Mouse (Mus musculus): ENCODE results near the gene Dlg5.

Gene Dlg5

DNA sequence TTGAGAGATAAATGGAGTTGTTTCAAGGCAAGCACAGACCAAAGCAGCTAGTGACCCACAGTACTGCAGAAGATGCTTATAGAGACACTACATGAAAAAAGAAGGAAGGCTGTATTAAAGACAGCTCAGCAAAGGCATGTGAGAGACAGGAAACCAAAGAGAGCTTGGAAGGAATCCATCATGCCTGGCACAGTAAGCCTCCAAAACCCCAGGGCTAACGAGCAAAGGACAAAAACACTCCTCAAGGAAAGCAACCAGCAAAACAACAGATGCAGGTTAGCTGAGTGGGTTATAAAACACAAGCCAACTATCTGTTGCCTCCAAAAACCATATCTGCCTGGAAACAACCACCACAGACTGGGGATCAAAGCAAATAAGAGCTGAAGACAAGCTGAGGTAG lies 121.5 kb downstream of the Dlg5 start:
- Histone ChIP-seq H3K4me3 (replicated peaks; ENCODE audit: low read length) (no peak overlapping the region), H3K4me1 (replicated peaks; ENCODE audit: low read depth, low read length) (no peaks in the 10 kb centered on the region), H3K9me3 (ENCODE audit: low read length) (no peaks in the 10 kb centered on the region), H3K27me3 (ENCODE audit: insufficient read depth, low read length) (no peaks in the 10 kb centered on the region; the same call in 1 of the 2 replicates), H3K36me3 (ENCODE audit: insufficient read depth, low read length) (no peaks in the 10 kb centered on the region)
- TF ChIP-seq NANOG (IDR thresholded peaks at IDR 0.05; ENCODE audit: borderline replicate concordance, low read length) (no peak), POU5F1 (IDR thresholded peaks at IDR 0.05; ENCODE audit: borderline replicate concordance, low read length) (no peak), CTCF (conservative IDR thresholded peaks at IDR 0.05; ENCODE audit: low read length) (no peak)

DNA sequence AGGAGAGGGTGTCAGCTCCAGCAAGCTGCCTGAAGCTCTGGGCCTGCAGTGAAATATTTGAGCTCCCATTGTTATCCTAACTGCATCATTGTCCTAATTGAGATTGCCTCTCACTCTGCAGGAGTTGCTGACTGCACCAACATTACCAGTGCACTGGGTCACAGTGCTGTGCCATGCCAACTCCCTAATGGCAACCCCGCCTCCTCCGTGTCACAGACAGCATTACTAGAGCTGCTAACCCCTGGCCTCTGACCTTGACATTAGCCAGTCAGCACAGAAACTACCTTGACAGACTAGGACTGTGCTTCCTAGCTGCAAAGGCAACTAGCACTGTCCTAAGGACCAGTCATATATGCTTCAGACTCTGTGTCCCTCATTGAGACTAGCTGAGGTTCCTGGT lies 139.0 kb downstream of the Dlg5 start:
- no peak overlapping the region for H3K4me3 ChIP-seq (replicated peaks; ENCODE audit: low read length)
- TF ChIP-seq CTCF (conservative IDR thresholded peaks at IDR 0.05; ENCODE audit: low read length) = no peak
- no peak for TF ChIP-seq POU5F1 (IDR thresholded peaks at IDR 0.05; ENCODE audit: borderline replicate concordance, low read length)
- TF ChIP-seq NANOG (IDR thresholded peaks at IDR 0.05; ENCODE audit: borderline replicate concordance, low read length) = no peak
- peaks cover 3% of the 10 kb centered on the region; the same call in 1 of the 2 replicates for H3K4me1 ChIP-seq (replicated peaks; ENCODE audit: low read depth, low read length)
- peaks cover 6% of the 10 kb centered on the region; the same call in 1 of the 2 replicates for H3K9me3 ChIP-seq (ENCODE audit: low read length)
- no peaks in the 10 kb centered on the region for H3K27me3 ChIP-seq (ENCODE audit: insufficient read depth, low read length)
- H3K36me3 ChIP-seq (ENCODE audit: insufficient read depth, low read length) = no peaks in the 10 kb centered on the region

DNA sequence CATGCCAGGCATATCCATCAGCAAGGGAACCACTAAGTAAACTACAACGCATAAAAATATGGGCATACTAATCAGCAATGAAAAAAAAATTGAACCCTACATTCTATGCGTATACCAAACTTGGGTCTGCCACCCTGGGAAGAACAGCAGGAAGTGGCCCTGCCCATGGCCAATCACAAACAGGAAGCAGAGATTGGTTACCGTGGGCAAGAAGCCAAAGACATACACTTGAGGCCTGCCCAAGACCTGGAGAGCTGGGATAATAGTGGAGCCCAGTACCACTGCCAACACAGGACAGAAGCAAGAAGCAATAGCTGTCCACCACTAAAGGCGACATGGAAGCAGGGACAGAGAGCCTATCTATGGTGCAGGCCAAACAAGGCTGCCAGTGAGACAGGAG lies 146.9 kb downstream of the Dlg5 start:
- H3K36me3 ChIP-seq (ENCODE audit: insufficient read depth, low read length) = no peaks in the 10 kb centered on the region
- no peak overlapping the region for H3K4me3 ChIP-seq (replicated peaks; ENCODE audit: low read length)
- no peaks in the 10 kb centered on the region for H3K27me3 ChIP-seq (ENCODE audit: insufficient read depth, low read length)
- peaks cover 6% of the 10 kb centered on the region; the same call in 1 of the 2 replicates for H3K9me3 ChIP-seq (ENCODE audit: low read length)
- TF ChIP-seq CTCF (conservative IDR thresholded peaks at IDR 0.05; ENCODE audit: low read length) (no peak), POU5F1 (IDR thresholded peaks at IDR 0.05; ENCODE audit: borderline replicate concordance, low read length) (no peak), NANOG (IDR thresholded peaks at IDR 0.05; ENCODE audit: borderline replicate concordance, low read length) (no peak)
- H3K4me1 ChIP-seq (replicated peaks; ENCODE audit: low read depth, low read length) = no peaks in the 10 kb centered on the region

DNA sequence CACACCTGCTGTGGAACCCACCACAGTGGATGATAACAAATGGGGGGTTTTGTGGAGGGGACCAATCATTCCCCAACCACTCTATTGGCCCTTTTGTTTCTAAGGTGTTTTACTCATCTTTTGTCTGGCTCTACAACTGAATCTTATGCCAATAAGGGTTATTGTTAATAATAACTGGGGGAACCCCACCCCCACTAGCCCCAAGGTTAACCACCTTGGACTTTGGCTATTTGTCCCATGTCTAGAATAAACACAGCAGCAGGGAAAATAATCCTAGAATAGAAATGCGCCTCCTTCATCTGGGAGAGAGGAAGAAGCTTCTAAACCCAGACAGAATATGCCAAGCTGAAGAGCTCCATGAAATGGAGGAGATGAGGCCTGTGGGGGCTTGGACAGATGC lies 151.1 kb downstream of the Dlg5 start:
- H3K4me3 ChIP-seq (replicated peaks; ENCODE audit: low read length) = no peak overlapping the region
- H3K9me3 ChIP-seq (ENCODE audit: low read length) = no peaks in the 10 kb centered on the region
- no peaks in the 10 kb centered on the region for H3K36me3 ChIP-seq (ENCODE audit: insufficient read depth, low read length)
- H3K4me1 ChIP-seq (replicated peaks; ENCODE audit: low read depth, low read length) = no peaks in the 10 kb centered on the region
- no peak for TF ChIP-seq CTCF (conservative IDR thresholded peaks at IDR 0.05; ENCODE audit: low read length)
- no peak for TF ChIP-seq POU5F1 (IDR thresholded peaks at IDR 0.05; ENCODE audit: borderline replicate concordance, low read length)
- TF ChIP-seq NANOG (IDR thresholded peaks at IDR 0.05; ENCODE audit: borderline replicate concordance, low read length) = no peak
- no peaks in the 10 kb centered on the region for H3K27me3 ChIP-seq (ENCODE audit: insufficient read depth, low read length)

DNA sequence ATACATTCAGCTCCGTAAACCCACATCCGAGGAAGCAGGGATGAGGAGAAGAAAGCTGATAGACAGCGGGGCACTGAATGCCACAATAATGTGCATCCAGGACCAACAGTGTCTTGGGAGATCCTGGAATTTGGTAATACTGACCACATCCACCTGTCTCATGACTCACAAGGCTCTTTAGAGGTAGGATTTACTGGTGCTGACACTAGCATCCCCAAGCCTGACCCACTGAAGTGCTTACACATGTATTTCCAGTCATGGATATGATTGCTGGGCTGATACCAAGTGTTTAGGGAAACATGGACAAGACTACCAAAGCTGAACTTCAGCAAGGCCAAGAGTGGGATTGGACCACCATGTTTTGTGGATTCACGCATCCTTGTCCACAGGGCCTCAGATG lies 152.5 kb downstream of the Dlg5 start:
- TF ChIP-seq NANOG (IDR thresholded peaks at IDR 0.05; ENCODE audit: borderline replicate concordance, low read length) (no peak), CTCF (conservative IDR thresholded peaks at IDR 0.05; ENCODE audit: low read length) (no peak), POU5F1 (IDR thresholded peaks at IDR 0.05; ENCODE audit: borderline replicate concordance, low read length) (no peak)
- Histone ChIP-seq H3K27me3 (ENCODE audit: insufficient read depth, low read length) (no peaks in the 10 kb centered on the region), H3K4me1 (replicated peaks; ENCODE audit: low read depth, low read length) (no peaks in the 10 kb centered on the region), H3K9me3 (ENCODE audit: low read length) (no peaks in the 10 kb centered on the region), H3K36me3 (ENCODE audit: insufficient read depth, low read length) (no peaks in the 10 kb centered on the region), H3K4me3 (replicated peaks; ENCODE audit: low read length) (no peak overlapping the region)

DNA sequence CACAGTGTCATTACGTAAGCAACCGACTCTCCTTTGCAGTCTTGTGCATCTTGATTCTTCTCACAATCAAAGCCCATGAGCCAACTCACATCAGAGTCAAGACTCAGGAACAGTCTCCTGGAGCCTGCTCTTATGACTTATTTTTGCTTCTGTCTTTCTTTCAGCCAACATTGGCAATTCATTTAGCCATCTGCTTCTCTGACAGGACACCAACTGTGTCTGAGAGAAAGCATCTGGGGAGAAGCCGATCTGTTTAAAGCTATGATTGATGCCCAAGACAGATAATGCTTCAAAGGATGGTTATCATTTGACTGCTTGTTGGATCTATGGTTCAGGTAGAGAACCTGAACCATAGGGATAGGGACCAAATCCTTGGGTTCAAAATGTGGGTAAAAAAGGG lies 153.3 kb downstream of the Dlg5 start:
- Histone ChIP-seq H3K9me3 (ENCODE audit: low read length) (no peaks in the 10 kb centered on the region), H3K4me1 (replicated peaks; ENCODE audit: low read depth, low read length) (no peaks in the 10 kb centered on the region), H3K36me3 (ENCODE audit: insufficient read depth, low read length) (no peaks in the 10 kb centered on the region), H3K4me3 (replicated peaks; ENCODE audit: low read length) (no peak overlapping the region), H3K27me3 (ENCODE audit: insufficient read depth, low read length) (no peaks in the 10 kb centered on the region)
- TF ChIP-seq CTCF (conservative IDR thresholded peaks at IDR 0.05; ENCODE audit: low read length) (no peak), NANOG (IDR thresholded peaks at IDR 0.05; ENCODE audit: borderline replicate concordance, low read length) (no peak), POU5F1 (IDR thresholded peaks at IDR 0.05; ENCODE audit: borderline replicate concordance, low read length) (no peak)

DNA sequence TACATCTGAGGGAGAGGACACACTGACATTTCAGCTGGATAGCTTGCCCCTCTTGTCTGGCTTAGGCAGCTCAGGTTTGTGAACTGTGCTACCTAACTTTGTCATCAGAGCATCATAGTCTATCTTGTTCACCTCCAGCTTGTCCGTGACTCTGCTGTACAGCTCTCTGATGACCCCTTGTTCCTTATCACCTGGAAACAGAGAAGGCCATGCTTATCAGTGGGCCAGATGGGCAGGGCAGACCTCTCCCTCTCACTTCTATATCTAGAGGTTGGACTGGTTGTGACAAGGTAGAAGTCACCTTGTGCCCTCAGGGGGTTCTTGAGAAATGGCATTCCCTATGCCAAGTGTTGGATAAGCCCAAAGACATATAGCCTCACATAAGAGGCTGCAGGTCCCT lies 154.9 kb downstream of the Dlg5 start:
- Histone ChIP-seq H3K9me3 (ENCODE audit: low read length) (no peaks in the 10 kb centered on the region), H3K4me3 (replicated peaks; ENCODE audit: low read length) (no peak overlapping the region), H3K27me3 (ENCODE audit: insufficient read depth, low read length) (peaks cover 2% of the 10 kb centered on the region; the same call in 1 of the 2 replicates), H3K4me1 (replicated peaks; ENCODE audit: low read depth, low read length) (no peaks in the 10 kb centered on the region), H3K36me3 (ENCODE audit: insufficient read depth, low read length) (no peaks in the 10 kb centered on the region)
- TF ChIP-seq NANOG (IDR thresholded peaks at IDR 0.05; ENCODE audit: borderline replicate concordance, low read length) (no peak), POU5F1 (IDR thresholded peaks at IDR 0.05; ENCODE audit: borderline replicate concordance, low read length) (no peak), CTCF (conservative IDR thresholded peaks at IDR 0.05; ENCODE audit: low read length) (no peak)

DNA sequence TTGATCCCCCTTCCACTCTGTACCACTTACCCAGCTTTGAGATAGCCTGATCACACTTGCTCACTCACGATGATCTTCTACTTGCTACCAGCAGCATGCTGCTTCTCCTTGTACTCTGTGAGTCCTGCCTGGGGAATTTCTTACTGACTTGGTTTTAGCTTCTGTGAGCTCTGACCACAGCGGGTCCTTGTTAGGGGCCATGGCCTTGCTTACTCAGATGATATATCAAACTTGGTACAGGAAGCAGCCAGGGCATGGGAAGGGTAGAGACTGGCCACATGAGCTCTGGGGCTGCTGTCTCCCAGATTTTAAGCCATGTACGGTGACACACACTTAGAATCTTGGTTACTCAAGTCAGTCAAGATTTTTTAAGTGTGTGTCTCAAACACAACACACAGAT lies 156.5 kb downstream of the Dlg5 start:
- no peaks in the 10 kb centered on the region for H3K4me1 ChIP-seq (replicated peaks; ENCODE audit: low read depth, low read length)
- no peaks in the 10 kb centered on the region for H3K9me3 ChIP-seq (ENCODE audit: low read length)
- no peak for TF ChIP-seq CTCF (conservative IDR thresholded peaks at IDR 0.05; ENCODE audit: low read length)
- TF ChIP-seq POU5F1 (IDR thresholded peaks at IDR 0.05; ENCODE audit: borderline replicate concordance, low read length) = no peak
- TF ChIP-seq NANOG (IDR thresholded peaks at IDR 0.05; ENCODE audit: borderline replicate concordance, low read length) = no peak
- no peaks in the 10 kb centered on the region for H3K36me3 ChIP-seq (ENCODE audit: insufficient read depth, low read length)
- peaks cover 2% of the 10 kb centered on the region; the same call in 1 of the 2 replicates for H3K27me3 ChIP-seq (ENCODE audit: insufficient read depth, low read length)
- H3K4me3 ChIP-seq (replicated peaks; ENCODE audit: low read length) = no peak overlapping the region

DNA sequence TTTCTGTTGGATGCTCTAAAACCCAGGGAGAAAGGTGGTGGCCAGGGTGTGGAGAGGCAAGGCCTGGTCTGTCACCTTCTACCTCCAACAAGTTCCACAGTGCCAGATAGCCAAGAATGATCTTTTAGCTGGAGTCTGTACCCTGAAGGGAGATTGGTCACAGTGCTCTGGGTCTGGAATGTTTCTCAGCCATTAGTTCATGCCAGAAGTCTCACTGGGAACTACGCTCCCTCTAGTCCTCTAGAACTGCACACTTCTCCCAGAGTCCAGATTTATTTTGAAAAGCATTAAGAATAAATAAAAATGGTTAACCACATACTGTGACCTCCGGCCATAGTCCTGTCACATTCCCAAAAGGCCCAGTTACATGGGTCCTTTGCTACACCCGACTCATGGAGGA lies 158.3 kb downstream of the Dlg5 start:
- TF ChIP-seq NANOG (IDR thresholded peaks at IDR 0.05; ENCODE audit: borderline replicate concordance, low read length) = no peak
- TF ChIP-seq CTCF (conservative IDR thresholded peaks at IDR 0.05; ENCODE audit: low read length) = no peak
- no peak for TF ChIP-seq POU5F1 (IDR thresholded peaks at IDR 0.05; ENCODE audit: borderline replicate concordance, low read length)
- Histone ChIP-seq H3K36me3 (ENCODE audit: insufficient read depth, low read length) (no peaks in the 10 kb centered on the region), H3K4me1 (replicated peaks; ENCODE audit: low read depth, low read length) (no peaks in the 10 kb centered on the region), H3K27me3 (ENCODE audit: insufficient read depth, low read length) (peaks cover 2% of the 10 kb centered on the region; the same call in 1 of the 2 replicates), H3K9me3 (ENCODE audit: low read length) (no peaks in the 10 kb centered on the region), H3K4me3 (replicated peaks; ENCODE audit: low read length) (no peak overlapping the region)
